19 mouse cellular contexts compared by ENCODE assay signal in genomic region chr5:115626237-115626886, GRCm38 (mm10). TPM values are rescaled to one million over a fixed set of nuclear protein-coding genes. Genes with fewer than 3 reads are reported as not detected.
DNase-seq lines count a peak whose midpoint lies in the region; ATAC-seq lines count a peak whose summit lies in the region.
"Had no signal": no experiment of that assay in that cellular context is flagged by ENCODE, and none has a peak within 500 bp of the region (broad histone marks: within the 10 kb centered on the region; RNA-seq: fewer than 3 reads in every experiment).

No protein-coding gene starts in this region.

- H3K4me3 ChIP-seq in intestine, embryonic 16.5 days (ENCODE audit: low read length), result no peak overlapping the region
- H3K4me3 ChIP-seq in intestine, embryonic 15.5 days (replicated peaks), result no peak overlapping the region
- peak overlapping the region; percentile 39 for H3K4me3 ChIP-seq in liver, embryonic 12.5 days
- H3K4me3 ChIP-seq: kidney, embryonic 15.5 days; layer of hippocampus, adult 2 months; limb, embryonic 13.5 days; neural tube, embryonic 15.5 days had no signal

- H3K27ac ChIP-seq in intestine, embryonic 16.5 days (ENCODE audit: low read length), result no peak overlapping the region
- no peak overlapping the region for H3K27ac ChIP-seq in intestine, embryonic 15.5 days
- H3K27ac ChIP-seq in liver, embryonic 12.5 days, result peak overlapping the region; percentile 98
- H3K27ac ChIP-seq: kidney, embryonic 15.5 days; layer of hippocampus, adult 2 months; limb, embryonic 13.5 days; neural tube, embryonic 15.5 days had no signal

- no peaks in the 10 kb centered on the region for H3K9me3 ChIP-seq in intestine, embryonic 16.5 days (ENCODE audit: control insufficient read depth, low read length)
- no peaks in the 10 kb centered on the region for H3K9me3 ChIP-seq in intestine, embryonic 15.5 days
- H3K9me3 ChIP-seq in liver, embryonic 12.5 days (replicated peaks), result no peaks in the 10 kb centered on the region
- H3K9me3 ChIP-seq: kidney, embryonic 15.5 days; limb, embryonic 13.5 days; neural tube, embryonic 15.5 days had no signal

- no peaks in the 10 kb centered on the region; the same call in 1 of the 2 replicates for H3K36me3 ChIP-seq in intestine, embryonic 16.5 days (ENCODE audit: control insufficient read depth, insufficient read depth, low read length)
- H3K36me3 ChIP-seq in intestine, embryonic 15.5 days, result no peaks in the 10 kb centered on the region
- peaks cover 18% of the 10 kb centered on the region for H3K36me3 ChIP-seq in liver, embryonic 12.5 days

- WGBS in intestine, embryonic 16.5 days, result 84% methylated on average over 10 of the region's 10 CpGs
- WGBS in intestine, embryonic 15.5 days, result 88% methylated on average over 10 of the region's 10 CpGs
- 31% methylated on average over 10 of the region's 10 CpGs for WGBS in liver, embryonic 12.5 days (ENCODE audit: insufficient replicate concordance)

- H3K27me3 ChIP-seq in intestine, embryonic 16.5 days (replicated peaks; ENCODE audit: control insufficient read depth, insufficient read depth, low read length), result no peaks in the 10 kb centered on the region
- H3K27me3 ChIP-seq in intestine, embryonic 15.5 days (replicated peaks), result no peaks in the 10 kb centered on the region
- H3K27me3 ChIP-seq in liver, embryonic 12.5 days (replicated peaks), result no peaks in the 10 kb centered on the region
- H3K27me3 ChIP-seq: kidney, embryonic 15.5 days; limb, embryonic 13.5 days; neural tube, embryonic 15.5 days had no signal

- no peak overlapping the region for H3K9ac ChIP-seq in intestine, embryonic 16.5 days (ENCODE audit: low read depth, low read length)
- H3K9ac ChIP-seq in intestine, embryonic 15.5 days, result no peak overlapping the region
- H3K9ac ChIP-seq in liver, embryonic 12.5 days, result peak overlapping the region; percentile 72
- H3K9ac ChIP-seq: kidney, embryonic 15.5 days; limb, embryonic 13.5 days; neural tube, embryonic 15.5 days had no signal

- DNase-seq in c-Kit-positive CD71-positive TER-119-negative erythroid progenitor cells, embryonic 14.5 days (ENCODE audit: low read depth), result peak; percentile 81
- peak; percentile 50 to 73 for DNase-seq in spleen, postnatal 36 days (ENCODE audit: low spot score in 2 of 2)
- no peak for DNase-seq in layer of hippocampus, adult 8-10 months (ENCODE audit: low spot score in 2 of 2)
- no peak for DNase-seq in adrenal gland, adult 18-20 months (ENCODE audit: low spot score in 2 of 2)
- DNase-seq in left cerebral cortex, adult 18-20 months (ENCODE audit: low spot score in 2 of 2), result no peak
- DNase-seq: adrenal gland, postnatal 25 days; cerebellum, postnatal 36 days; heart, adult 11 months; heart, postnatal 4 days; retina, postnatal 1 day had no signal

- H3K4me2 ChIP-seq in intestine, embryonic 16.5 days (ENCODE audit: low read depth, low read length), result no peak overlapping the region
- no peak overlapping the region for H3K4me2 ChIP-seq in intestine, embryonic 15.5 days (replicated peaks)
- peak overlapping the region; percentile 73 for H3K4me2 ChIP-seq in liver, embryonic 12.5 days
- H3K4me2 ChIP-seq: kidney, embryonic 15.5 days; limb, embryonic 13.5 days; midbrain, embryonic 11.5 days; neural tube, embryonic 15.5 days had no signal

- peaks cover 7% of the 10 kb centered on the region for H3K4me1 ChIP-seq in intestine, embryonic 16.5 days (ENCODE audit: control insufficient read depth, insufficient read depth, low read length)
- 0 out of 2 replicates have a peak, but pooled peaks cover 7% of the 10 kb centered on the region for H3K4me1 ChIP-seq in intestine, embryonic 15.5 days (replicated peaks)
- peaks cover 80% of the 10 kb centered on the region for H3K4me1 ChIP-seq in liver, embryonic 12.5 days

- peak; percentile 52 for ATAC-seq in intestine, embryonic 16.5 days
- no peak for ATAC-seq in intestine, embryonic 15.5 days
- ATAC-seq in liver, embryonic 12.5 days, result peak; percentile 96
- ATAC-seq: lung, postnatal 0 days had no signal

RNA-seq across cellular contexts. Expression of gene Rab35, which starts 5.3 kb away (rescaled TPM):
- polyA plus RNA-seq in intestine, embryonic 16.5 days (2015; fragmentation: Nextera tagmentation; extraction: Ambion mirVana), result 4.4 and 5.1 TPM in 2 replicates
- 16.3 and 16.5 TPM in 2 replicates for polyA plus RNA-seq in intestine, embryonic 15.5 days (2015; fragmentation: Nextera tagmentation; extraction: Ambion mirVana)
- 21.9 and 22.5 TPM in 2 replicates for polyA plus RNA-seq in liver, embryonic 12.5 days (2016; fragmentation: Nextera tagmentation; extraction: Ambion mirVana)
- 100 to 1,000 TPM in 1 of 4 experiments, 10 to 100 TPM in 3; 81.0 to 102 (median 87.9) TPM for total RNA-seq in layer of hippocampus, adult 8-10 months (2022)
- 10 to 100 TPM; 60.6 to 64.4 TPM for total RNA-seq in adrenal gland, adult 18-20 months (2021)
- total RNA-seq in left cerebral cortex, adult 18-20 months (2021), result 100 to 1,000 TPM; 108 TPM

Comparison
In these comparisons a context has a peak if more than half of its experiments do, and no peak if none do; other contexts are left out.
1. DNase-seq: peak in c-Kit-positive CD71-positive TER-119-negative erythroid progenitor cells, embryonic 14.5 days (single experiment) and spleen, postnatal 36 days (2 of 2); none in layer of hippocampus, adult 8-10 months (0 of 2), adrenal gland, adult 18-20 months (0 of 2) and left cerebral cortex, adult 18-20 months (0 of 2).